Mouse (Mus musculus): ENCODE results near the gene Vps41.

GRCm38 (mm10) chr13:18789662-18790061, 72.6 kb downstream of the Vps41 start:
- TF ChIP-seq POLR2A (IDR thresholded peaks at IDR 0.05; ENCODE audit: control insufficient read depth, extremely low read depth, insufficient read depth, low read length, poor library complexity), result no peak
- TF ChIP-seq CTCF (IDR thresholded peaks at IDR 0.05; ENCODE audit: borderline replicate concordance, control insufficient read depth, extremely low read depth, insufficient read depth, low read length, poor library complexity), result no peak

All from thymus, adult 2 months (tissue).